Mouse (Mus musculus): ENCODE results near the gene Egln2. TPM values are rescaled to one million over a fixed set of nuclear protein-coding genes. Genes with fewer than 3 reads are reported as not detected.
A peak's percentile ranks its signal among the peaks of the same experiment; 100 is the strongest.

Egln2 gene
- polyA plus RNA-seq, 1 experiment from 2014 or later: 57.4 TPM

DNA sequence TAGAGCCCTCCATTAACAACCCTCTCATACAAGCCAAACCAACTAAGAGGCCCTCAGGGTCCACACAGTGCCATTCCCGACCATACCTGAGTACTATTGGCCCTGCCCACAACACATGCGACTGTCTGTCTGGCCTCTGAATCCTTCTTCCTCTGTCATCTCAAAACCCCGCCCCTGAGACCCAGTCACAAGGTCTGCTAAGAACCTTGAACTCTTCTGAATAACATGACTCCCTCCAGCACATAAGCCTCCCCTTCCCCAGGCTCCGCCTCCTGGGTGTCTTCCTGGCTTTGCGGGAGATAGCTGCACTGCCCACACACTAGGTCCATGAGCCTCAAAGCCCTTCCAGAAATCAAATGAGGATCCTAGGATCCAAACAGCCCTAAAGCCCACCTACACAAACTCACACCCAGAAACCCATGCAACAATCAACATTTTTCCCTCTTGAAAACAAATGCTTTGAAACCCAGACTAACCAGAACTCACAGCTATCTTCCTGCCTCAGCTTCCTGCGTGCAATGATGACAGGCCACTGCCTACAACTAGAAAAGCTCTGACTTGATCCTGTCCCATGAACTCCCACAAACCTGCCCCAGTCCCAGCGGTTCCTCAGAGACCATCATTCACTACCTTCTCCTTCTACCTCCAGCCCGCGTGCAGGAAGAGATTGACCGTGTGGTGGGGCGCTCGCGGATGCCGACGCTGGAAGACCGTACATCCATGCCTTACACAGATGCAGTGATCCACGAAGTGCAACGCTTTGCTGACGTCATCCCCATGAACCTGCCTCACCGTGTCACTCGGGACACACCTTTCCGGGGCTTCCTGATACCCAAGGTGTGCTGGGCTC, 35.9 kb downstream of the Egln2 start:
- 83% methylated on average over 22 of the region's 22 CpGs for WGBS
- Histone ChIP-seq H3K9me3 (replicated peaks) (no peaks in the 10 kb centered on the region), H3K4me1 (replicated peaks) (0 out of 2 replicates have a peak, but pooled peaks cover 4% of the 10 kb centered on the region), H3K27me3 (replicated peaks) (no peaks in the 10 kb centered on the region), H3K9ac (no peak overlapping the region), H3K27ac (ENCODE audit: poor library complexity, severe bottlenecking) (no peak overlapping the region), H3K4me2 (no peak overlapping the region), H3K36me3 (no peaks in the 10 kb centered on the region), H3K4me3 (no peak overlapping the region)
- ATAC-seq (ENCODE audit: insufficient number of reproducible peaks, low FRiP score): 0 out of 2 replicates have a peak, but pooled peaks have one; percentile 38

DNA sequence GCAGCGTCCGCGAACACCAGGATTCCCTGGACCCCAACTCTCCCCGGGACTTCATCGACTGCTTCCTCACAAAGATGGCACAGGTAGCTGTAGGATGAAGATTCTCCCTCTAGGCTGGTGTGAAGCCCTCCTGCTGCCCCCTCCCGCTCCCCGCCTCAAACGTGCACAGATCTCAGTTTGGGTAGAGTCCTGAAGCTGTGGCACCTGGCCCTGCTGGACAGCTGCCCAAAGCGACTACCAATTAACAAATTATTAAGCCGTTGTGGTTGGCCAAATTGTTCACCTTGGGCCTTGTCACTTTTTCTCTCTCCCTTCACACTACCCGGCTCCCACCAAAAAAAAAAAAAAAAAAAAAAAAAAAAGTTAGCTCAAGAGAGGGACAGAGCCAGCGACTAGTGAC, 36.8 kb downstream of the Egln2 start:
- ATAC-seq (ENCODE audit: insufficient number of reproducible peaks, low FRiP score): no peak
- Histone ChIP-seq H3K9me3 (replicated peaks) (no peaks in the 10 kb centered on the region), H3K27me3 (replicated peaks) (no peaks in the 10 kb centered on the region), H3K27ac (ENCODE audit: poor library complexity, severe bottlenecking) (no peak overlapping the region), H3K36me3 (no peaks in the 10 kb centered on the region), H3K4me2 (no peak overlapping the region), H3K4me1 (replicated peaks) (0 out of 2 replicates have a peak, but pooled peaks cover 4% of the 10 kb centered on the region), H3K4me3 (no peak overlapping the region), H3K9ac (no peak overlapping the region)
- WGBS: 87% methylated on average over 12 of the region's 12 CpGs

- H3K4me1 ChIP-seq (replicated peaks): 0 out of 2 replicates have a peak, but pooled peaks cover 4% of the 10 kb centered on the region
- no peak for ATAC-seq (ENCODE audit: insufficient number of reproducible peaks, low FRiP score)
- H3K27me3 ChIP-seq (replicated peaks): no peaks in the 10 kb centered on the region
- H3K36me3 ChIP-seq: no peaks in the 10 kb centered on the region
- WGBS: 51% methylated on average over 13 of the region's 13 CpGs
- no peak overlapping the region for H3K4me3 ChIP-seq
- no peak overlapping the region for H3K27ac ChIP-seq (ENCODE audit: poor library complexity, severe bottlenecking)
- no peak overlapping the region for H3K4me2 ChIP-seq
- no peaks in the 10 kb centered on the region for H3K9me3 ChIP-seq (replicated peaks)
- no peak overlapping the region for H3K9ac ChIP-seq
These were observed 37.7 kb downstream of the Egln2 start for GRCm38 (mm10) chr7:27128946-27129345.

DNA sequence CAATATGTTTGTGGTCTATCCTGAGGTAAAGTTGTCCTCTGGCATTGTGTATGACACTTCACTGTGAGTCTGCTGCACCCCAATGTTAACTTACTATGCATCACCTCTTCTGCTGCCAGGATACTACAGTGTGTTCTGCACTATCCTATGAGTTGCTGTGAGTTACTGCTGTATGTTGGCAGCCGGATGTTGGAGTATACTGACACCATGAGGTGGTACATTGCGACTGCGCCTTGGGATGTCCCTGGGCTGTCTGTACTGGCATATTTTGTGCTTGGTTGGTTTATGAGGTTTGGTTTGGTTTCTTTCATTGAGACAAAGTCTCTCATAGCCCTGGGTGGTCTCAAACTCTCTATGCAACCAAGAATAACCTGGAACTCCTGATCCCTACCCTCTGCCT, 38.4 kb downstream of the Egln2 start:
- no peak overlapping the region for H3K27ac ChIP-seq (ENCODE audit: poor library complexity, severe bottlenecking)
- H3K4me1 ChIP-seq (replicated peaks): 0 out of 2 replicates have a peak, but pooled peaks cover 3% of the 10 kb centered on the region
- no peaks in the 10 kb centered on the region for H3K9me3 ChIP-seq (replicated peaks)
- no peak overlapping the region for H3K4me2 ChIP-seq
- 52% methylated on average over 3 of the region's 3 CpGs for WGBS
- H3K27me3 ChIP-seq (replicated peaks): no peaks in the 10 kb centered on the region
- H3K9ac ChIP-seq: no peak overlapping the region
- H3K4me3 ChIP-seq: no peak overlapping the region
- H3K36me3 ChIP-seq: no peaks in the 10 kb centered on the region
- no peak for ATAC-seq (ENCODE audit: insufficient number of reproducible peaks, low FRiP score)

GRCm38 (mm10) chr7:27124969-27125368, 41.6 kb downstream of the Egln2 start:
- 74% methylated on average over 4 of the region's 4 CpGs for WGBS
- no peak overlapping the region for H3K27ac ChIP-seq (ENCODE audit: poor library complexity, severe bottlenecking)
- H3K4me3 ChIP-seq: no peak overlapping the region
- H3K9ac ChIP-seq: no peak overlapping the region
- no peaks in the 10 kb centered on the region for H3K36me3 ChIP-seq
- no peak overlapping the region for H3K4me2 ChIP-seq
- no peaks in the 10 kb centered on the region for H3K9me3 ChIP-seq (replicated peaks)
- ATAC-seq (ENCODE audit: insufficient number of reproducible peaks, low FRiP score): no peak
- H3K4me1 ChIP-seq (replicated peaks): no peaks in the 10 kb centered on the region
- no peaks in the 10 kb centered on the region for H3K27me3 ChIP-seq (replicated peaks)

GRCm38 (mm10) chr7:27124305-27124832, 42.2 kb downstream of the Egln2 start:
- Histone ChIP-seq H3K4me2 (no peak overlapping the region), H3K4me3 (no peak overlapping the region), H3K27me3 (replicated peaks) (no peaks in the 10 kb centered on the region), H3K4me1 (replicated peaks) (no peaks in the 10 kb centered on the region), H3K9ac (no peak overlapping the region), H3K27ac (ENCODE audit: poor library complexity, severe bottlenecking) (no peak overlapping the region), H3K9me3 (replicated peaks) (no peaks in the 10 kb centered on the region), H3K36me3 (no peaks in the 10 kb centered on the region)
- 54% methylated on average over 5 of the region's 5 CpGs for WGBS
- ATAC-seq (ENCODE audit: insufficient number of reproducible peaks, low FRiP score): no peak

DNA sequence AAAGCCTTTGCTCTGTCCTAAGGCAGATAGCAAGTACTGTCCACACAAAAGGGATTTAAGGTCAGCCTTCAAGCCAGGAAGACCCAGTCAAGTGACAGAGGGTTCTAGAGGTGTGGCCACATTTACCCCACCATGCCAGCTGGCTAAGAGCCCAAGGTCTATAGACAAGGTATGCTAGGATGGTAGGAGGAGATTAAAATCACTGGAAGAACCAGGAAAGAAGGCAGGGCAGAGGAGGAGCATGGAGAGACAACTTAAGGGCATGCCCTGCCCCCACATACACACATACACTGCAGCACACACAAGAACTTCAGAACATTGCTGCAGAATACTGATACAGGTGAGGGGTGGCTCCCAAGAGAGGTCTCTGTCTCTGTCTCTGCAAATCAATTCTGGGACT, 46.9 kb downstream of the Egln2 start, which contains the start of gene Cyp2f2:
TSS of gene Cyp2f2 (plus strand) at position 234 of the 400 bp plus-strand sequence.
- Histone ChIP-seq H3K27ac (ENCODE audit: poor library complexity, severe bottlenecking) (no peak within 1 kb of the TSS), H3K36me3 (no peaks in the 10 kb centered on the region), H3K27me3 (replicated peaks) (no peaks in the 10 kb centered on the region), H3K4me3 (no peak within 1 kb of the TSS), H3K4me2 (no peak within 1 kb of the TSS), H3K9me3 (replicated peaks) (no peaks in the 10 kb centered on the region), H3K4me1 (replicated peaks) (no peaks in the 10 kb centered on the region), H3K9ac (no peak within 1 kb of the TSS)
- no peak for ATAC-seq (ENCODE audit: insufficient number of reproducible peaks, low FRiP score)

GRCm38 (mm10) chr7:27118033-27118511, 48.5 kb downstream of the Egln2 start:
- H3K4me3 ChIP-seq: no peak overlapping the region
- H3K4me2 ChIP-seq: no peak overlapping the region
- 54% methylated on average over 4 of the region's 4 CpGs for WGBS
- H3K9me3 ChIP-seq (replicated peaks): no peaks in the 10 kb centered on the region
- no peaks in the 10 kb centered on the region for H3K27me3 ChIP-seq (replicated peaks)
- ATAC-seq (ENCODE audit: insufficient number of reproducible peaks, low FRiP score): no peak
- no peaks in the 10 kb centered on the region for H3K4me1 ChIP-seq (replicated peaks)
- no peaks in the 10 kb centered on the region for H3K36me3 ChIP-seq
- no peak overlapping the region for H3K9ac ChIP-seq
- H3K27ac ChIP-seq (ENCODE audit: poor library complexity, severe bottlenecking): no peak overlapping the region

- Histone ChIP-seq H3K4me1 (replicated peaks) (no peaks in the 10 kb centered on the region), H3K27me3 (replicated peaks) (no peaks in the 10 kb centered on the region), H3K9ac (no peak overlapping the region), H3K4me3 (no peak overlapping the region), H3K9me3 (replicated peaks) (peaks cover 8% of the 10 kb centered on the region), H3K36me3 (no peaks in the 10 kb centered on the region), H3K27ac (ENCODE audit: poor library complexity, severe bottlenecking) (no peak overlapping the region), H3K4me2 (no peak overlapping the region)
- no peak for ATAC-seq (ENCODE audit: insufficient number of reproducible peaks, low FRiP score)
- 62% methylated on average over 3 of the region's 3 CpGs for WGBS
These were observed 54.6 kb downstream of the Egln2 start for GRCm38 (mm10) chr7:27111987-27112386.

DNA sequence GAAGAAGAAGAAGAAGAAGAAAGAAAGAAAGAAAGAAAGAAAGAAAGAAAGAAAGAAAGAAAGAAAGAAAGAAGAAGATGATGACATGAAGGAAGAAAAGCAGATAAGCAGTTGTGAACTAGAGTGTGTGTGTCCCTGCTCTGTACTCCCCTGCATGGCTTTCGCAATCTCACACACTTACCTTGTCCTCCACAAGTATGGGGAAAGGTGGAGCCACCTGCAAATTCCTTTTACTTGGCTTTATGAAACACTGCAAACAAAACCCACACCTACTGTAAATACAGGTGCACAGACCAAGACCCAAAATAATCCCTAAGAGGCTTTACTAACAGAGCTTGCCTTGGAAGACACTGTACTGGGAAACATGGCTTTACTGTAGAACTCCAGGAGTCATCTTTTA, 55.6 kb downstream of the Egln2 start:
- Histone ChIP-seq H3K36me3 (no peaks in the 10 kb centered on the region), H3K4me3 (no peak overlapping the region), H3K9me3 (replicated peaks) (peaks cover 8% of the 10 kb centered on the region), H3K9ac (no peak overlapping the region), H3K4me1 (replicated peaks) (no peaks in the 10 kb centered on the region), H3K4me2 (no peak overlapping the region), H3K27ac (ENCODE audit: poor library complexity, severe bottlenecking) (no peak overlapping the region), H3K27me3 (replicated peaks) (no peaks in the 10 kb centered on the region)
- 83% methylated on average over 1 of the region's 1 CpGs for WGBS
- ATAC-seq (ENCODE audit: insufficient number of reproducible peaks, low FRiP score): no peak

- H3K9ac ChIP-seq: no peak overlapping the region
- no peaks in the 10 kb centered on the region for H3K27me3 ChIP-seq (replicated peaks)
- no peak overlapping the region for H3K27ac ChIP-seq (ENCODE audit: poor library complexity, severe bottlenecking)
- no peak overlapping the region for H3K4me3 ChIP-seq
- ATAC-seq (ENCODE audit: insufficient number of reproducible peaks, low FRiP score): no peak
- peaks cover 8% of the 10 kb centered on the region for H3K9me3 ChIP-seq (replicated peaks)
- H3K4me1 ChIP-seq (replicated peaks): no peaks in the 10 kb centered on the region
- no peaks in the 10 kb centered on the region for H3K36me3 ChIP-seq
- H3K4me2 ChIP-seq: no peak overlapping the region
These were observed 56.3 kb downstream of the Egln2 start for GRCm38 (mm10) chr7:27110327-27110726.
